Mouse (Mus musculus) 416B (cell line): Measurements from ENCODE around the gene Bgn.

Source experiments
- DNase-seq: peaks from one replicate; pipeline ENCODE4 v3.0.0; 2011; ENCODE audit warnings: low read depth

Gene Bgn

DNA sequence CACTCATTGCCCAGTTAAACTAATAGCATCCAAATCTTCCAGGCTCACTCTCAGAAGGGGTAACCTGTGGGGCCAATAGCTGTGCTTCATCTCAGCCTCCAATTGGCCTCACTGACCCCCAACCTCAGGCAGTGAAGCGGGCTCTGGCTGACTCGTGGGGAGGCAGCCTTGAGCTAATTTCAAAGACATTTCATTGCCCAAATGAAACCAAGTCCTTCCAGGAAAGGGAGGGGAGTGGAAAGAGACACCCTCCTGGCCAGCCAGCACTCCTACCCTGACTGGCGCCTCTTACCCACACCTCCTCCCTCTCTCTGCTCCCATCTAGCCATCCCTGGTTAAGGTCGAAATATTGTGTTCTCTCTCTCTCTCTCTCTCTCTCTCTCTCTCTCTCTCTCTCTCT is 6.8 kb downstream of the Bgn start:
- DNase-seq = no peak

DNA sequence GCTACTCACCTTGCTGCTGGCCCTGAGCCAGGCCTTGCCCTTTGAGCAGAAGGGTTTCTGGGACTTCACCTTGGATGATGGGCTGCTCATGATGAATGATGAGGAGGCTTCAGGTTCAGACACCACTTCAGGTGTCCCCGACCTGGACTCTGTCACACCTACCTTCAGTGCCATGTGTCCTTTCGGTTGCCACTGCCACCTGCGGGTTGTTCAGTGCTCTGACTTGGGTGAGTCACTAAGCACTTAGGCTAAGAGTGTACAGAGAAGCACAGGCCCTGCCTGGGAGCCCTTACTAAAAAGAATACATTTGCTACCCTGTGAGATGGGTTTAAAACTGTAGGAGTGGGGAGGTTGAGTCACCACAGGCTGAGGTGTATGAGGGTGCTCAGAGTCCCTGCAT is 7.4 kb downstream of the Bgn start:
- DNase-seq = no peak

- DNase-seq = peak; percentile 82
These were observed 10.2 kb downstream of the Bgn start for GRCm38 (mm10) chrX:73493567-73493966.

DNA sequence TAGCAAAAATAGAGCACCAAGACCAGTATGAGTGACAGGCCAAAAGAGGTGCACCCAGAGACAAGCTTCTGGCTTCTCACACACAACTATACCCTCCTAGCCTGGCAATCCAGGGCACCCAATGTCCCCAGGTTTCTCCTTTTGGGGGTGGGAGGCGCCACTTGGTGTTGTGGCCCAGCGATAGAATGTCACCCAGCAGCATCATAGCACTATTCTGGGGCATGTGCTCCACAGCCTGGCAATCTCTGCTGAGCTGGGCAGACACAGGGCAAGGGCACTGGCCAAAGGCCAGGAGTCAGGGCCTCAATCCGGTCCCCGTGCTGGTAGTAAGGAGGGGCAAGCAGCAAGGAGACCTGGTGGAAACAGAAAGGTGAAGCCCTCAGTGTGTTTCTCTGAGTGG is 13.3 kb downstream of the Bgn start:
- DNase-seq = no peak

- no peak for DNase-seq
These were observed 21.8 kb downstream of the Bgn start for GRCm38 (mm10) chrX:73505130-73505735.

DNA sequence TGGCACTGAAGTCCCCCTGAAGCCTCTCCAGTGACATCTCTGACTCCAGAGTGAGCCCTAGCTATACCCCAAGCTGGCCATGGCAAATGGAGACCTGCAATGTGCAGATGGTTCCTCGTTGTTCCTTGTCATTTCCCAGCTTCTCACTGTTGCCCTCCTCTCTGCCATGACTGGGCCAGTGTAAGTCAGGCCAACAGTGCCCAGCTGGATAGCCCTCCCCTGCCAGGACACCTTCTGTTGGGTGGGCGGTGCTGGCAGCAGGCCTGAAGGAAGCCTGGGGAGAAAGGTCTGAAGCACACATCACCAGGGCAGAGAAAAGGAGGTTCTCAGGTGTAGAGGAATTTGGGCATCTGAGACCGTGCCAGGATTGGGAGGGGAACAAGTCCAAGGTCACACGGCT is 23.2 kb downstream of the Bgn start:
- no peak for DNase-seq

DNA sequence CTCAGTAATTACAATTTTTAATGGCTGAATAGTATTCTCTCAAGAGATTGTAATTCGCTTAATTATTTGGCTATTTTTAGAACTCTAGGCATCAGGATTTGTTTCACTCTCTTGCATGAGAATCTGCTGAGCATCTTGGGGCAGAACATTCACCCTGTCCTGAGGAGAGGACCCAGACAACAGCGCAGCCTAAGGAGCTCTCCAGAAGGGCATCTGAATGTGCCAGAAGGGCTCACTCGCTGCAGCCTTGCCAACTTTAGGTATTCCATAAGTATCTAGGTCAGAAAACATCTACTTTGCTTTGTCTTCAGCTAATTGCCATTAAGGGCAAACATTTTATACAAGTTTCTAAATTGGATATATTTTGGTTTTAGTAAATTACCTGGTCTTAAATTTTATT is 25.8 kb downstream of the Bgn start:
- DNase-seq = no peak

DNA sequence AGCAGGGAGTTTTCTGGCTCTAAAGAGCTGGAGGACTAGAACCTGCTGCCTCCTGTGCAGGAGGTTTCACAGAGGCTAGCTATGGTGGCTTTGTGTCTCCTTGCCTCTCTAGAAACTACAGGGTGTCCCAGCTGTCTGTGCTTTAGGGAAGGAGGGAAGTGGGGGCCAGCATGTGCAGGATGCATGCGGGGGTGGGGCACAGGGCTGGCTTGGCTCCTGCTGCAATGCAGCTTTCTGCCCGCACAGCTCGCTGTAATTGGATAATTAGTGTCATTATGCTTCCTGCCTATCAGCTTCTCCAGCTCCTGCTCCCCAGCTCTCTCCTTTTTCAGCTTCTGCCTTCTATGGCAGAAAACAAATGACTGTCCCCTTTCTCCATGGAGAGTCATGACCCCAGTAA is 29.5 kb downstream of the Bgn start:
- DNase-seq = no peak

DNA sequence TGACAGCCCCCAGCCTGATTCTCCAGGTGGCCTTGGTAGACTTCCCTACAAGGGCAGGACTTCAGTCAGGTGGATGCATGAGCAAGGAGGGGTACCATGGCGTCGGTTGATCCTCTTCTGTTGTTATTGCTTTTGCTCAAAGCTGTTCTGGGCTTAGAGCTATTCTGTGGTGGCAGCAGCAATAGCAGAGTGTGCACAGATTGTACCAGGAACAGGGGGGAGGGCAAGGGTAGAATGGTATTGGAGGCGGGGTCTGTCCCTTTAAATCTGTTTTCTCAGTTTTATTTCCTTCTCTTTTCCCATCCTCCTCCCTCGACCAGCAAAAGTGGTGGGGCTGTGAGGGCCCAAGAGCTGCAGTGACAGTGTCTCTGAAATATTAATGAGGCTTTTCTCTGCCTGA is 33.2 kb downstream of the Bgn start:
- DNase-seq = no peak

GRCm38 (mm10) chrX:73517060-73517600 is 33.7 kb downstream of the Bgn start:
- no peak for DNase-seq

- peak; percentile 24 for DNase-seq
These were observed 37.3 kb downstream of the Bgn start for GRCm38 (mm10) chrX:73520692-73521091.

- DNase-seq = peak; percentile 68
These were observed 41.2 kb downstream of the Bgn start for GRCm38 (mm10) chrX:73524318-73525222.

GRCm38 (mm10) chrX:73525223-73526140 is 42.1 kb downstream of the Bgn start:
- no peak for DNase-seq

GRCm38 (mm10) chrX:73526410-73526887 is 43.0 kb downstream of the Bgn start:
- peak; percentile 59 for DNase-seq

DNA sequence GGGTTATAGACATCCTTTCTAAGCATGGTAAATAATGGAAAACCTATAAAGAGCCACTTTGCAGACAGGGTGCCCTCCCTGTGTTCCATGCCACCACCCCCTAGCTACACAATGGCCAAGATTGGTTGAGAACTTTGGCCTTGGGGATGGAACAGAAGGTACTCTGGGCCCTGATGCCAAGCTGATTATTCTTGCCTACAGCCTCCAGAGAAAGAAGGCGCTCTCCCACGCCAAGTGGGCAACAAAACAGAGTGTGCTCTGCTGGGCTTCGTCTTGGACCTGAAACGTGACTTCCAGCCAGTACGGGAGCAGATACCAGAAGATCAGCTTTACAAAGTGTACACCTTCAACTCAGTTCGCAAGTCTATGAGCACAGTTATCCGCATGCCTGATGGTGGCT is 54.5 kb downstream of the Bgn start:
- no peak for DNase-seq

DNA sequence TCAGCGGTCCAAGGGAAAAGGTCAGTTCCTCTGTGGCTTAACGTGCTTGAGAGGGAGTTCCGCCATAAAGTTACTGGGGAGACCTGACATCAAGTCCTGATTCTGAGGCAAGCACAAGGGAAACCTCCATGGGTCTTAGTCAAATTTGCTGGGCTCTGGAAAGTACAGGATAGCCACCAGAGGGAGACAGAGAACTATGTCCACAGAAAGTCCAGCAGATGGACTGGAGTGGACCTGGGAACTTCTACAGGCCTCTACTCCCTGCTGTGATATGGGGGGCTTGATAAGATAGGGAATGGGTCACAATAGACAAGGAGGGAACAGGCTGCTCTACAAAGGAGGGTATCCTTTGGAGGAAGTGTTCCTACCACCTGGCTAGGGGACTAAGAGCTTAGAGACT is 59.9 kb downstream of the Bgn start:
- DNase-seq = peak; percentile 43
